Mouse (Mus musculus) G1E (cell line): ENCODE measurements around the gene Specc1. TPM values are rescaled to one million over a fixed set of nuclear protein-coding genes. Genes with fewer than 3 reads are reported as not detected.

Experiments used
- ATAC-seq: 2 replicates; pipeline ENCODE4 v1.8.0; 2016; ENCODE audit warnings: mild to moderate bottlenecking; ENCODE audit not compliant: insufficient number of reproducible peaks, poor library complexity, low FRiP score, severe bottlenecking; ENCODE audit errors: extremely low read depth
- DNase-seq: peaks from one replicate; pipeline ENCODE4 v3.0.0; 2012; ENCODE audit warnings: low spot score
- H3K27me3 ChIP-seq: 2 replicates; pipeline ENCODE4 v1.6.1; 2012; ENCODE audit warnings: mild to moderate bottlenecking, low read length, inconsistent platforms; ENCODE audit not compliant: insufficient read depth
- H3K36me3 ChIP-seq: replicated peaks from 2 replicates; pipeline ENCODE3; 2012; ENCODE audit warnings: mild to moderate bottlenecking, inconsistent platforms
- H3K4me1 ChIP-seq: 2 replicates; pipeline ENCODE4 v1.6.1; 2012; ENCODE audit warnings: low read depth, low read length, inconsistent platforms, mixed read lengths; ENCODE audit not compliant: insufficient read depth
- H3K4me3 ChIP-seq: 2 replicates; pipeline ENCODE4 v1.5.1; 2012; ENCODE audit warnings: low read depth, mild to moderate bottlenecking, inconsistent platforms, low read length, moderate library complexity, mixed read lengths
- H3K9me3 ChIP-seq: replicated peaks from 2 replicates; pipeline ENCODE4 v1.6.1; 2012; ENCODE audit warnings: inconsistent platforms
- CTCF ChIP-seq: IDR thresholded peaks from 2 replicates; pipeline ENCODE4 v1.5.1; 2012; ENCODE audit warnings: low read depth, low read length, inconsistent platforms, mixed read lengths
- GATA1 ChIP-seq: IDR thresholded peaks from 2 replicates; pipeline ENCODE4 v1.6.1; 2012; ENCODE audit warnings: borderline replicate concordance, low read length, inconsistent platforms, mixed read lengths
- GATA2 ChIP-seq: IDR thresholded peaks from 2 replicates; pipeline ENCODE4 v1.6.1; 2012; ENCODE audit warnings: low read depth, low read length, inconsistent platforms, borderline replicate concordance
- POLR2AphosphoS5 ChIP-seq: IDR thresholded peaks from 2 replicates; pipeline ENCODE4 v1.6.1; 2012; ENCODE audit warnings: low read depth, low read length, inconsistent platforms; ENCODE audit not compliant: insufficient replicate concordance
- TAL1 ChIP-seq: conservative IDR thresholded peaks from 2 replicates; pipeline ENCODE4 v1.6.1; 2012; ENCODE audit warnings: low read depth, low read length, inconsistent platforms, mixed read lengths
- polyA plus RNA-seq: library from polyadenylated mRNA; stranded (reverse); fragments of >175 nt; gene quantifications from 2 replicates; pipeline ENCODE4 v1.2.3, GENCODE M21; 2012
- total RNA-seq, 2 experiments: library from RNA; stranded (forward) in 1 of 2; stranded (reverse) in 1 of 2; fragments of 200-1000 nt in 1 of 2; fragments of >200 nt in 1 of 2; fragmentation: Nextera tagmentation in 1 of 2; gene quantifications; 2 replicates each; pipeline ENCODE4 v1.2.3; 2014 to 2017

Specc1 gene
- total and polyA plus RNA-seq, 3 experiments: 2.4 to 76.6 (median 12.1) TPM

DNA sequence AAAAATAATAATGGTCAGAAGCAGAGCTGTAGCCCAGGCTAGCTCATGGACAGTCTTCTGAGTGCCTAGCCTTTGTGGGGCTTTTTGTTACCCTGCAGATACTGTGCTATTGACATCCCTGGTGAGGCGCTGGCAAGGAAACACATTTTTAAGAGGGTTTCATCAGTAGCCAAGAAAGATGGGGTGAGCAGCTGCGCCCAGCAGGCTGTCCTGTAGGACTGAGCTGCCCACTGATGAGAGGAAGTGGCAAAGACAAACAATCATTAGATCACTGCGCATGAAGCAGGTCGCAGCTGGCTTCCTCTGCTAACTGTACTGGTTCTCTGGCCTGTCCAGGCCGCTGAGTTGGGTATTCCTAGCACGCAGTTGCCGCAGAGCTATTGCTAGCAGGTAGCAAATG lies 307.0 kb downstream of the Specc1 start:
- peaks cover 12% of the 10 kb centered on the region for H3K4me1 ChIP-seq
- TF ChIP-seq GATA2: no peak
- TF ChIP-seq TAL1: no peak
- no peak for TF ChIP-seq CTCF
- no peak for TF ChIP-seq POLR2AphosphoS5
- no peak for TF ChIP-seq GATA1
- no peak for ATAC-seq
- H3K27me3 ChIP-seq: peaks cover 44% of the 10 kb centered on the region
- H3K9me3 ChIP-seq: no peaks in the 10 kb centered on the region
- H3K4me3 ChIP-seq: no peak overlapping the region
- DNase-seq: no peak
- peaks cover 25% of the 10 kb centered on the region for H3K36me3 ChIP-seq

DNA sequence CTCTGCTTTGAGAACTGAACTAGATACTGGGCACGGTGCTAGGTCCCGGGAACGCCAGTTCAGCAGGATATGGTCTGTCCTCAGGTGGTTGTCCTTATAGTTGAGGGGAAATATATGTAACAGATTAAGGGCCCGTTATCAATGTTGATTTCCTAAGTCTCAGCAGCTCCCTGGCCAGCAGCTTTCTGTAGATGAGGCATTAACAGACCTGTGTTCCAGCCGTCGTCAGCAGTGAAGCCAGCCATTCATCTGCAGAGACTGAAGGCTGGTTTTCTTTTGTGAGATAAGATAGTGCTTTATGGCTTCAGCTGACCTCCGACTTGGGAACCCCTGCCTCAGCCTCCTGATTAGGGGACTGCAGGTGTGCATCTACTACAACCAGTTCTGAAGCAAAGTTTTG lies 307.5 kb downstream of the Specc1 start:
- Histone ChIP-seq H3K4me3 (no peak overlapping the region), H3K27me3 (peaks cover 40% of the 10 kb centered on the region), H3K36me3 (peaks cover 29% of the 10 kb centered on the region), H3K4me1 (peaks cover 15% of the 10 kb centered on the region), H3K9me3 (no peaks in the 10 kb centered on the region)
- ATAC-seq: no peak
- TF ChIP-seq GATA2 (no peak), TAL1 (no peak)
- DNase-seq: no peak

DNA sequence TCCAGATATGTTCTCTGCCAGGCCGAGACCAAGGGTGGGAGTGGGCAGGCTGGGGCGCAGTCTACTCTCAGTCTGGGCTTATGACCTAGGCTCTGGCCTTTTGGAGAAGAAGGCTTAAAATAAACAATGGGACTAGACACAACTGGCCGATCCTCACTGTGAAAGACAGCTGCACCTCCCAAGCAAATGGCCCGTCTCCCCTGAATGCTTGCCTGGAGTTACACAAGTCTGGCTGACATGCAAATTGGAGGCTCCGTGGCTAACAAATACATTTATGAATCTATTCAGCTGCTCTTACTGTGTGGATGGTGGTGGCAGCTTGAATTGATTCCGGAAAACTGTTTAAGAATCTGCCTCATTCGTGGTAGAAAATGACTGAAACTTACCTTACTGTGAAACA lies 309.1 kb downstream of the Specc1 start:
- ATAC-seq (no peak), DNase-seq (no peak)
- no peak for TF ChIP-seq TAL1
- Histone ChIP-seq H3K9me3 (no peaks in the 10 kb centered on the region), H3K4me1 (peaks cover 19% of the 10 kb centered on the region), H3K36me3 (peaks cover 36% of the 10 kb centered on the region), H3K4me3 (no peak overlapping the region), H3K27me3 (peaks cover 29% of the 10 kb centered on the region)

DNA sequence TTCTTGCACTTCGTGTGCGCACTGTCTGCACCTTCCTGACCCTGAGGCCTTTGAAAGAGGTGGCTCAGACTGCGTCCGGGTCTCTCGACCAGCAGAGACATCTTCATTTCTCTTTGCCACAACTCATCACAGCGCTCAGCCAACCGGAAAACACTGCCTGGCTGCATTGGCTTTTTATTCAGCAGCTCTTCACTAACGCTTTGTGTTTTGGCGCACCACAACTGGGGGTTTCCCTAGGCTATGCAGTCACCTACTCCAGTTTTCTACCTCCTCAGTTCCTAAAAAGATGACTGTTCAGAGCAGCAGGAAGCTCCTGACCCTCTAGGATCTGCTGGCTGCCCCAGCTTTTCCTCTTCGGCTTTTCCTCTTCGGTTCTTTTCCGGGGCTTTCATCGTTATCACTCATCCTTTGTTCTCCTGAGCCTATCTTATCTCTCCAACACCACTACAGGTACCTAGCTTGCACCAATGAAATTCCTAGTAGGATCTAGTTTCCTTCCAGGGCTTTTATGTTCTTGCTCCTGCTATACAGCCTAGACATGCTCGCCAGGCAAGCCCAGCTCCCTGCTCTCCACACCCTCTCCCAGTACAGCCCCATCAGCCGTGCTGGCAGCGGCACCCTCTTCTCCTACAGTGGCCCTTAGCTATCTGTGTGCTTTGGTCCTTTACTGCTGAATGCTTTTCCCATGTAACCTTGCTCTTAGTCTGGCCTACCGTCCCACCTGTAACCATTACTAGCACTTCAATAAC lies 310.1 kb downstream of the Specc1 start:
- Histone ChIP-seq H3K9me3 (no peaks in the 10 kb centered on the region), H3K27me3 (peaks cover 19% of the 10 kb centered on the region), H3K36me3 (peaks cover 43% of the 10 kb centered on the region), H3K4me3 (no peak overlapping the region), H3K4me1 (peaks cover 15% of the 10 kb centered on the region)
- TF ChIP-seq TAL1 (no peak), GATA1 (no peak), POLR2AphosphoS5 (no peak), GATA2 (no peak), CTCF (no peak)
- ATAC-seq (no peak), DNase-seq (no peak)

DNA sequence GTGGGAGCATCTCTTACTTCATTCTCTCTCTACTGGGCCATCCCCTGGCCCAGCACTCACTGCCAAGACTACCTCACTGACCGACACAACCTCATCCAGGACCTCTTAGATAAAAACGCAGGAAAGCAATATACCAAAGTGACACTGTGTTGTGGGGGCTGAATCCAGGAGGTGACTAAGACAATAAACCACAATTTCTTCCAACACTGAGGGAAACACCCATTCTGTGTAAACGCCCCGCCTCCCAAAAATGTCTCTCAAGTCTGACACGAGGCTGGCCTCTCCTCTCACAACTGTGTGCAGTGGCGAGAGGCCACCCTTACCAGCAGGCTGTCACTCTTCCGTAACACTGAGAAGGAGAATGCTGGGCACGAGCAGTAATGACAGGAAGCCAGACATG lies 311.8 kb downstream of the Specc1 start:
- Histone ChIP-seq H3K27me3 (peaks cover 5% of the 10 kb centered on the region), H3K4me1 (peaks cover 15% of the 10 kb centered on the region), H3K9me3 (no peaks in the 10 kb centered on the region), H3K36me3 (peaks cover 47% of the 10 kb centered on the region), H3K4me3 (no peak overlapping the region)
- ATAC-seq: no peak
- TF ChIP-seq GATA1 (no peak), TAL1 (no peak), CTCF (no peak), GATA2 (no peak), POLR2AphosphoS5 (no peak)
- DNase-seq: no peak

DNA sequence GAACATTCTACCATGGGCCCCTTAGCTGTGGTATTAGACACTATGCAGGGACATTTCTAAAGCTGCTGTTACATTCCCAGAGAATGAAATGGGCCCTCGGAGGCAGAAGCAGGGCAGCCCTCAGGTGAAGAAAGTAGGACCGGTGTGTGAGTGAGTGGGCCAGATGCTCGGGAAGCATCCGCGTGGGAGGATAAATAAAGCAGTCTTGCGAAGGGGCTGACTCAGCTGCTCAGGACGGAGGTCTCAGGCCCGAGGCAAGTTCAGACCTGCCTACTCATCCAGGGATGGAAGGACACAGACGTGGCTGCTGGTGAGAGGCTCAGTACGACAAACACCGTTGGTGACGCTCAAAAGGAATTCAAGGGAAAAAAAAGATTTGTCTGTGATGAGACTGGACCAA lies 312.5 kb downstream of the Specc1 start:
- Histone ChIP-seq H3K27me3 (no peaks in the 10 kb centered on the region), H3K4me1 (peaks cover 15% of the 10 kb centered on the region), H3K4me3 (no peak overlapping the region), H3K36me3 (peaks cover 51% of the 10 kb centered on the region), H3K9me3 (no peaks in the 10 kb centered on the region)
- DNase-seq: no peak
- no peak for TF ChIP-seq GATA2
- TF ChIP-seq TAL1: no peak
- TF ChIP-seq POLR2AphosphoS5: no peak
- TF ChIP-seq CTCF: no peak
- TF ChIP-seq GATA1: no peak
- ATAC-seq: no peak

DNA sequence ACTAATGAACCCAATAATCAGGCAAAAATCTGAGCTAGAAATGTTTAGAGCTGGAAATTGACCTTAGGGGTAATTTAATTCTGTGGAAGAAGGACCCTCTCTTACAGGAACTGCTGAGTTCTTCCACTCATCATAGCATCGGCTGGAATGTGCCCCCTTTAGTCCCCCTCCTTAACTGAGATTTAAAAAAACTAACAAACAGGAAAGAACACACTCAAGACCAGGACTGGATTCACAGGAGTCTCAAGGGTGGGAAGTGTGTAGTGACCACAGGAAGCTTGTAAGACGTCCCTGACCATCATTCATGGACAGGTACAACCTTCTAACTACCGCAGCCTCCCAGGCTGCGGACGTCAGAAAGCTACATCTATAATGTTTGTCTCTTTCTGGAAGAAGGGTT lies 314.3 kb downstream of the Specc1 start:
- no peak for DNase-seq
- TF ChIP-seq GATA1 (no peak), POLR2AphosphoS5 (no peak), TAL1 (no peak), CTCF (no peak), GATA2 (no peak)
- Histone ChIP-seq H3K36me3 (peaks cover 49% of the 10 kb centered on the region), H3K9me3 (no peaks in the 10 kb centered on the region), H3K4me3 (no peak overlapping the region), H3K27me3 (no peaks in the 10 kb centered on the region), H3K4me1 (peaks cover 15% of the 10 kb centered on the region)
- ATAC-seq: no peak

Other genes starting within 250 kb of the Specc1 start
- not detected in 2 replicates for gene Slc5a10, start 235.9 kb upstream of the Specc1 start, total RNA-seq (2014; fragmentation: Nextera tagmentation)
- gene Slc5a10, start 235.9 kb upstream of the Specc1 start, total RNA-seq (2017): not detected in 2 replicates
- not detected in 2 replicates for gene Slc5a10, start 235.9 kb upstream of the Specc1 start, polyA plus RNA-seq
- 18.8 and 19.2 TPM in 2 replicates for gene Prpsap2, start 194.7 kb upstream of the Specc1 start, total RNA-seq (2014; fragmentation: Nextera tagmentation)
- 16.8 and 18.7 TPM in 2 replicates for gene Prpsap2, start 194.7 kb upstream of the Specc1 start, total RNA-seq (2017)
- 7.2 and 8.7 TPM in 2 replicates for gene Prpsap2, start 194.7 kb upstream of the Specc1 start, polyA plus RNA-seq
- 23.0 and 25.2 TPM in 2 replicates for gene Ulk2, start 101.7 kb upstream of the Specc1 start, total RNA-seq (2014; fragmentation: Nextera tagmentation)
- 16.7 and 18.6 TPM in 2 replicates for gene Ulk2, start 101.7 kb upstream of the Specc1 start, total RNA-seq (2017)
- gene Ulk2, start 101.7 kb upstream of the Specc1 start, polyA plus RNA-seq: 2.8 TPM in 2 replicates
- gene Akap10, start 26.5 kb upstream of the Specc1 start, total RNA-seq (2014; fragmentation: Nextera tagmentation): 30.3 and 36.2 TPM in 2 replicates
- 33.3 and 34.3 TPM in 2 replicates for gene Akap10, start 26.5 kb upstream of the Specc1 start, total RNA-seq (2017)
- 20.4 and 27.2 TPM in 2 replicates for gene Akap10, start 26.5 kb upstream of the Specc1 start, polyA plus RNA-seq